Mouse (Mus musculus) G1E-ER4 (cell line): ENCODE measurements at regions not wholly inside any gene's neighbourhood (a gene's known extent, or its start where the extent isn't known, plus 50 kb on each side); places are given as distances from the start of the nearest gene placed in this dataset.

Experiments used
- GATA1 ChIP-seq: IDR thresholded peaks from one replicate; pipeline ENCODE4 v1.8.0; 2012; ENCODE audit warnings: low read length, inconsistent platforms

DNA sequence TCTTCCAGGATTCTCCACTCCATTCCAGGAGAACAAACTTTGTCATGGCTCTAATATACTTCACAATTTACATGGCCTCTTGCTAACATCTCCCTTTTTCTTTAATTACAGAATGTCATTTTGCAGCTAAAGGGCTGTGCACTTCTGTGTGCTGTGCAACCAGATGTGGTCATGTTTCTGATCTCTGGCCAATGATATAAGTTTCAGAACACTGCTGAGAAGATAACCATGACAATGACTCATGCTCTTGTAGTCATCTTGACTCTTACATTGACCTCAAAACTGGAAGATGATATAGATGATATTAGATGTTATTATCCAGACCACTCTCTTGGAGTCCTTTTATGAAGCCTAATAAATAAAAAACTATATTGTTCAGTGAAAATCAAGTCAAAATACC lies 145.9 kb upstream of the Teddm2 start:
- peak; percentile 59 for TF ChIP-seq GATA1

DNA sequence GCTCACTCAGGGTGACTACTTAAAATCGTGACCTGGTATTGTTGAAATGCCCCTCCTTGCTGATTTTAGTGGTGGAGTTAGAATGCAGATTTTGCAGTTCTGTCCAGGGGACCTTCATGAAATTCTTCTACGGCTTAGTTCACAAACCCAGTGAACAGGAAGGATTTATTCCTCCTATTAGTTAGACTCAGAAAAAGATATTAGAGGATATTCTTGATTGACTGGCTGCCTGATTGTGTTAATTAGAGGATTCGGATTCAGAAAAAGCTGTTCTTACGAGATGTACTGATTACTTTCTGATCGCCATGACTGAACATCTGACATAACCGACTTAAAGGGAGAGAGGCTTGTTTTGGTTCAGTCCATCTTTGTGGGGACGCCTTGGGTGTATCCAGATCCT lies 147.3 kb upstream of the Zfp648 start:
- TF ChIP-seq GATA1: no peak

DNA sequence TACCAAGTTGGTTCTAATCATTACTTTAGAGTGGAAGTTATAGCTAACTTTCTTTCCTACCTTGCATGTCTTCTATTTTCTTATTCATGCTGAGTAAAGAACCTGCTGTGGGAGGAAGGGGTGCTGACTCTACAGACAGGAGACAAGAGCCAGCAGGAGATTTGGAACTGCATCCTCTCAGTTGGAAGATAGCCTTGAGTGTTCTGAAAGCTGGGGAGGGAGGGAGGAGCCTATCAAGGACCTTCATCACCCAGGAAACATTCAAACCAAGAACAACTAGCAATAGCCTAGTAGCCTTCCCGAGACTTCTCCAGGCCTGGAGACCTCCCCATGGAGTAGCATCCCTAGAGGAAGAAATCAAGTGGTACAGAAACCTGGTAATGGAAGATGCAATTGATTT lies 146.1 kb upstream of the Zfp648 start:
- no peak for TF ChIP-seq GATA1

DNA sequence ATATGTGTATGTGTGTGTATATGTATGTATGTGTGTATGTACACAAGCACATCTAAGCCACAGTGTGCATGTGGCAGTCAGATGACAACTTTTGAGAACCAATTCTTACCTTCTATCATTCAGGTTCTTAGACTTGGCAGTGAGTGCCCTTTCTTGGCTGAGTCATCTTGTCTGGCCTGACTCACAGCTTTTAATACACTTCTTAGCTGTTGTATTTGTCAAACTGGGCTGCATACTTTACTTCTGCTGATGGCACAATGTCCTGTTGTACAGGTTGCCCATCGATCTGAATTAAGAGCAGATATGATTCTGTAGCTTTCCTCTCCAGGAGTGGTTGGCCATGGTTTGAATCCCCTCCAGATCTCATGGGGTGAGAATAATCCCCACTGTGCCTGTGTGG lies 139.1 kb upstream of the Zfp648 start:
- TF ChIP-seq GATA1: no peak

DNA sequence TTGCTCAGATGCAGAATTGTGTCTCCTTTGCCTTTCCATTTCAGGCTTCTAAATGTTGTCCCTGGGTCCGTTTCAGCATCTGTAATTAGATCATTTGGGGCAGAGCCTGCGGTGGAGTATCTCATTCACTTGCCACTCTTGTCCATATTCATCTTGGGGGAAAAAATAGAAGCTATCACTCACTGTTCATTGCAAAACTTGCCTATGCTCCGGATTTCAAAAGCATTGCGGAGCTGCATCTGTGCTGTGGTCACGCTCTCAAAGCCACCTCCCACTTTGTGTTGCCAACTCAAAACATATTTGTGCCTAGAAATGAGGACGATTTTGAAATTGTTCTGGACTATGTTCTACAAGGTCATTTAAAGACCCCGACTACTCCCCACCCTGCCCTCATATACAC lies 138.3 kb upstream of the Zfp648 start:
- no peak for TF ChIP-seq GATA1

DNA sequence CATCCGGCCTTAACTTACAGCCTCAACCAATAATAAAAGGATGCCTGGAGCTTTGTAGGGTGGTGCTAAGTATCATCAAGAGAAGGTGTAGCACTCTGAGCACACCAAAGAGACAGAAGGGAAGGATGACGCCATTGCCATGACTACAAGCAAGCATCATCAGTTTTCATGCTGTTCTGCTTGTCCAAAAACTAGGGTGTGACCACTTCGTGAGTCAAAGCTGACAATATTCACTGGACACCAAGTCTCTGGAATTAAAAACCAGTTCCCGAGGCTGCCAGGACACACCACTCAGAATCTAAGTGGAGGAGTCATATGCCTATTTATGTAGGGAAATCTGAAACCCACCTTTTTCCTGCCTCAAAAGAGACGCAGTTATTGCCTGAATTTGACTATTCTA lies 136.4 kb upstream of the Zfp648 start:
- TF ChIP-seq GATA1: no peak

DNA sequence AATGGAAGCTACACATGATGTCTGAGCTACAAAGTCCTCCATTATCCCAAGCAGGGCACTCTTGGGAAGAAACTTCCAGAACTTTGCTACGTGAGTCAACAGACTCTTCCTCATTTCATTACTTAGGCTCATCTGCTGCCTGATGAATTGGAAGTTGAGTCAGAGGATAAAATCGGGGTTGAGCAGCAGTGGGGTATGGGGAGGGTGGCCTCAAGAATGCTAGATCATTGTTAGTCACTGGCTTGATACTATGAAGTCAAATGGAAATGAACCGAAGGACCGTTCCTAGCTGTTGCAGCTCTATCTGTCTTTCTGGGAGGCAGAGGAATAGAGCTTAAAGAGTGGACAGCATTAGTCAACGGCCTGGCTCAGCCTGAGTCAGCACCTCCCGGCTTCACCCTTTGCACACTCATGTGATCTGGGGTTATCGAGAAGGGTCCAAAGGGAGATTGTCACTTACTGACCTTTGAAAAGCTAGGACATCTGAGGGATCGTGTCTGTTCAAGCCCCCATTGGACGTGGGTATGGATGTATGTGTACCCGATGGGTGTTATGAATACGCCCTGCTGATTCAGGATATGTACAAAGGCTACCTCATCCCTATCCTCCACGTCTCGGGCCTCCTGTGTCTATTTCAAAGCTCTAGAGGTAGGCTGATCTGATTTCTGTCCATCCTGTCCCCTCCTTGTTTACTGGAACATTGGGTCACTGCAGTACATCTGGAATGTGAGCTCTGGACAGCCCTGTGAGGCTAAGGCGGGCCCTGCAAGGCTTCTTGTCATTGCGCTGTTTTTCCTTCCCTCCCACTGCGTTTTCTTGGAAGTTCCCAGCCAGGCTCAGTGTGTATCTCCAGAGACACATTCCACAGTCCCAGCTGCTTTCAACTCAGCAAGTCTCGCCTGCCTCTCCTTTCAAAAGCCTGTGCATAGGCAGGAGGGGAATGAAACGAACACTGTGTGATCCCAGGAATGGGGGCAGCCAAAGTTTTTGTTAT lies 135.4 kb upstream of the Zfp648 start:
- TF ChIP-seq GATA1: no peak

DNA sequence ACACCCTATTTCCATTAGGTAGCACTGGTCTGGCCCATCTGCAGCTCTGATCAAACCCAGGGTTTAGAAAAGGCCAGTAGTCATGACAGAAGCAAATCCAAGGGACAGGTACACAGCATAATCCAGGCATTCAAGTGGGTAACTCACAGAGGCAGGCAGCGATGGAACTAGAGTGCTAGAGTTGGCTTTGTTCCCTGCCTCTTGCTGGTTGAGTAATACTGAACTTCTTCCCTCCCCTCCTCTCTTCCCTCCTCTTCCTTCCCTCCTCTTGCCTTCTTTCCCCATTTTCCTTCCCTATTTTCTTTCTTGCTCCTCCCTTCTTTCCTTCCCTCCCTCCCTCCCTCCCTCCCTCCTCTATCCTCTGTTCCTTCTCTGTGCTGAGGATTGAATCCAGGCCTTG lies 133.1 kb upstream of the Zfp648 start:
- no peak for TF ChIP-seq GATA1

DNA sequence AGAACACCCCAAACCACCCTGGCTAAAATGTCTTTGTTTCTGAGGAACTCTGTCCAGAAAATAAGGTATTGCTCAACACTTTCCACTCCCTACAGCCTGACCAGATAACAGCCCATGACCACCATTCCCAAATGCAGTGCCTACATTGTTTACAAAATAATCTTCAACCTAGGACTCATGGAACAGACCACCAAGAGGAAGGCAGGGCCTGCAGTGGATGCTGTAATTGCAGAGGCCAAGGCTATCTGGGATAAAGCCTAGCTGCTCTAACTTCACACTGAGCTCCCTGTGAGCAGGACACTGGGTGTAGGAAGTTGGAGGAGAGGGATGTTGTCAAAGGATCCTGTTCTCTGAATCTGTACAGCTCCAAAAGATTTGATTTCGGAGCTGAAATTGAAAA lies 126.7 kb upstream of the Zfp648 start:
- no peak for TF ChIP-seq GATA1

DNA sequence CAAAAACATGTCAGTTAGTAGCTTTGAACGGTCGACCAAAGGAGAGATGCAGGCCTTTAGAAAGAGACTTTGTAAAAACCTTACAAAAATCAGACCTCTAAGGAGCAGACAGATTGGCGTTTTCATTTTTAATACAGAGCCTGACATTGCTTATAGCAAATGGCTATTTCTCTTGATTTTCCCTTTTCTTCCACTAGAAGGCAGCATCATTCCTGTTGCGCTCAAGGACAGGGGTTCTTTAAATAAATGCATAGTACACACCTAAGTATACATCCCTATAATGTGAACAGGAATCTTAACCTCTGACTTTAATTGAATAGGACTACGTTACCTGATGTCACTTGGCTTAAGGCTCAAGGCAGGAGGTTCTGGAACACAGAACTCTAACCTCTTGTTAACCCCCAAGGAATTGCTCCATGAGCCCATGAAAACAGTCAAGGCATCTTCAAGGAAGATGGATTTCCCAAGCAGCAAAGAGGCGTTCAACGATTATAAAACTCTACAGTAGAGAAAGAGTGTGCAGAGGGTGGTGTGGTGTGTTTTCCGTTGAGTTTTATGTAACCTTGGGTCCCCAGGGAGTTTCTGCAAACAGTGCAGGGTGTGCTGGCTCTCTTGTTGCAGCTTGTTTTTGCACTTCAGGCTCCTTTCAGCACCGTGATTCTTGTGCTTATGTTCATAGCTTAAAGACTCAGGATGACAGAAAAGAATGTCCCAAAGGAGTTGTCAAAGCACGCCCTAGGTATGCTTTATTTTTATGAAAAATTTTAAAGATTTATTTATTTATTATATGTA lies 124.1 kb upstream of the Zfp648 start:
- no peak for TF ChIP-seq GATA1

DNA sequence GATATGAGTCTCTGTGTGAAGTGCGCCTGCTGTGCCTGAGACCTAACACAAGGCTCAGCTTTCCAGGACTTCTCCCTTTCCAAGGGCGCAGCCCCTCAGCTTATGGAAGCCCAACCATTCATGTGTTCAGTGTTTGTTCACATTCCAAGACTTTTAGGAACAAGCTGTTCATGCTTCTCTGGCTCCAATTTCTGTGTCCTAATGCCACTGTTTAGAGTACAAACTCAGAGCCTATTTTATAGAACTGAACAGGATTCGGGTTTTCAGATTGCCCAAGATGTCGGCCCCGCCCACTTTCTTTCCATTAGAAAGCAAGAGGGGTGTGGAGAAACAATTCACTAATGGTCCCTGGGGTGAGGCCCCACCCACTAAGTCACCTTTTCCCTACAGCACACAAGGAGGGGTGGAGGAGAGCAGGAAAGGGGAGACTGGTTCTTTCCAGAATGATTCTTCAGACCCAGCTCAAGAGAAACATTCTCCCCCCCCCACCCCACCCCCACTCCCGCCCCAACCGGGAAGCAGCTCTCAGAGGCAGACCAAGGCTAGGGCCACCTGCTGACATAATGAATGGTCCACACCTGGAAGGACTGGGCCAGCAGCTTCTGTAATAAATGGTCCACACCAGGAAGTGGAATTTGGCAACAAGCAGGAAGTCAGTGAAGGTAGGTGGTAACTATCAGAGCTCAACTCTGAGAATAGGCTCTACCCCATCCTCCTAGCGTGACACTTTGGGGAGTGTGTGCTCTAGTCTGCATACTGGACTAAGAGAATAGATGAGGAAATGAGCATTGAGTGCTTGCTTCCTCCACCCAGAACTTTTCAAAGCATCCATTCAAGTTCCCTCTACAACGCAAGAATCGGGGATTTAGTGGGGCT lies 120.2 kb upstream of the Zfp648 start:
- no peak for TF ChIP-seq GATA1

DNA sequence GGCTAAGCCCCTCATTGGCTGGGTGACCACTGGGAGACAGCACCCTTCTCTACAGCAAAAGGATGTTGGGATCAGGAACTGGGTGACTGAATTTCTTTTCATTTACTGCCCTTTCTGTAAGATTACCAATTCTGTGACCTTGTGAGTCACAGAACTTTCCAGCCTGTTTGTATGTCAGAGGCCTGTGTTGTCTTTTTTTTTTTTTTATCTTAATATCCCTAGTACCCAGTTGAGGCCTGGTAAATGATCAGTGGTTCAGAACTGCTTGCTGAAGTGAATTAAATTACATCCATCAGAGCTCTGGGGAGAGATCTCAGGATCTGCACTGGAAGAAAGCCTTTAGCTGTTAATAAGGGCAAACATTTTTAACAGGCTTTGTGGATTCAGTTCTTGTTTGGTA lies 114.8 kb upstream of the Zfp648 start:
- TF ChIP-seq GATA1: no peak

DNA sequence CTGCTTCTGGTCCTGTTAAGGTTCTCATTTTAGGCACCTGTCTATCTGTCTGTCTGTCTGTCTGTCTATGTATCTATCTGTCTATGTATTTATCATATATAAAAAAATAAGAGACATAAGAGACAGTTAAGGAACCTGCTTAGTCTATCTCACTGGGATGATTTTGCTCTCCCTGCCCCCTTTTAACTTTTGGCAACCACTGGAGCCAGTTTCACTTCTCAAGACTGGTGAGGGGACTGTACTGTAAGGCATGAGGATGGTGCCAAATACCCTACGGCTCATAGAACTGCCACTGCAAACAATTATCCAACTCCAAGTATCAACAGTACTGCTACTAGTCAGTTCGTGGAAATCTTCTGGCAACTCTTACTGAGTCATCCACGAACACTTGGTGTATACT lies 111.2 kb upstream of the Zfp648 start:
- no peak for TF ChIP-seq GATA1

DNA sequence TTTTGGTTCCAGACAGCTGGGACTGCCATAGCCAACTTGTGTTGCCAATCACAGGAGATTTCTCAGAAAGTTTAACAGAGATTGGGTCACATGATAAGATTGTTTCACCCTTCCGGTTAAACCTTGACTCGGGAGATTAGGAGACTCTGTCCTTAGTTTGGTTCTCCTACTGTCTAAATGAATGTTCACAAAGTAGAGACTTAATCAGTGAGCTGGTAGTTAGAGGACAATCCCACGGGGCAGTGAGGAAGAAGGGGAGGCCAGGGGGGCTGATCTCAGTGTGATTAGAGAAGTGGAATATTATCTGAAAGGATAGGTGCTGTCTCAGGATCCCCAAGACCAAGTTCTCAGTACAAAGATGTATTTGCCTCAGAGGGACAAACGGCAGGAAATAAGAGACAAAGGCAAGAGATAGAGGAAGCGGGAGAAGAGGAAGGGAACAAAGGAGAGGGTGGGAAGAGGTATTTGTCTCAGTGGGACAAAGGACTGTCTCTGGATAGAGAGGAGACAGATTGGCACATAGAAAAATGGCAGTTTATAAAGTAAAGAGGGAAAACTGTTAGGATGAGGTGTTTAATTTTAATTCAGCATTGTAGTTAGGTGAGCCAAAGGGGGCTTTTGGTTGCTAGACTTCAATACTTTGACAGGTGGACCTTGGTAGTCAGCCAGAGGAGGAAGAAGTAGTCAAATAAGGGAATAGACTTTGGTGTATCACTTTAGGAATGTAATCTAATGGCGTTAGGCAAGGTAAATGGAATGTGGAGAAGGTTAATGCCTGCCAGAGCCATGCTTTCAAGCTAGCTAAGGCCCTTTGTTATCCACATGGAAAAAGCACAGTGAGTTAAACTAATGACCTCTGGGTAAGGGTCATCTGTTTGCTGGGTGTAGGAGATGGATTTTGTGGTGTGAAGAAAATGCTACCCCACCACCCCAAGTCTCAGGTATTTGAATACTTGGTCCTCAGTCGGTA lies 110.2 kb upstream of the Zfp648 start:
- TF ChIP-seq GATA1: no peak
